8 mouse cellular contexts compared by ENCODE assay signal in the genomic region with DNA sequence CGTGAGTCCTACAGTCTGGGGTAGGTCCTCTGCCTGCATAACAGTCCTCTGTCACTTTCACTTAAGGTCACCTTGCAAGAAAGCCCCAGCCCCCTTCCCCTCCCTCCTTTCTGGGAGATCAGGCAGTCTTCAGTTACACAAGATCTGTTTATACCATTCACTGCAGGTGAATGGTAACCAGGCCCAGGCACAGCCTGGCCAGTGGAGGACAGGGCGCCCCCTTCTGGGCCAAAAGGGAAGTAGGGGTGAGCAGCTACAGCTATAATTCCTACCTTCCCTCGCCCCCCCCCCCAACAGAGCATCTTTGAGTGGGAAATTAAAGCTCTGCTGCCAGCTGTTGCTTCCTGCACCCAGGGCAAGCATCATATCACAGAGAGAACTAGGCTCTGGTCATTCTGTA. TPM values are rescaled to one million over a fixed set of nuclear protein-coding genes. Genes with fewer than 3 reads are reported as not detected.
A peak's percentile ranks its signal among the peaks of the same experiment; 100 is the strongest.
DNase-seq lines count a peak whose midpoint lies in the region; ATAC-seq and TF ChIP-seq lines count a peak whose summit lies in the region.
"Had no signal": no experiment of that assay in that cellular context is flagged by ENCODE, and none has a peak within 500 bp of the region (broad histone marks: within the 10 kb centered on the region; RNA-seq: fewer than 3 reads in every experiment).

No protein-coding gene starts in this region.

- ATAC-seq in intestine, postnatal 0 days: 0 out of 2 replicates have a peak, but pooled peaks have one; percentile 34
- ATAC-seq in intestine, embryonic 15.5 days: no peak
- peak; percentile 68; the same call in 1 of the 2 replicates for ATAC-seq in granulocyte monocyte progenitor cell, adult 5-6 weeks (replicated peaks; ENCODE audit: poor library complexity, severe bottlenecking)

- H3K9me3 ChIP-seq in intestine, postnatal 0 days (ENCODE audit: control insufficient read depth): no peaks in the 10 kb centered on the region
- no peaks in the 10 kb centered on the region for H3K9me3 ChIP-seq in intestine, embryonic 15.5 days

- no peaks in the 10 kb centered on the region for H3K4me1 ChIP-seq in intestine, postnatal 0 days (replicated peaks; ENCODE audit: control insufficient read depth, insufficient read depth, low read length)
- H3K4me1 ChIP-seq in intestine, embryonic 15.5 days (replicated peaks): no peaks in the 10 kb centered on the region
- H3K4me1 ChIP-seq in thymus, adult 2 months (replicated peaks; ENCODE audit: control insufficient read depth, insufficient read depth, low read length): no peaks in the 10 kb centered on the region

- no peak overlapping the region for H3K4me2 ChIP-seq in intestine, postnatal 0 days (replicated peaks; ENCODE audit: low read depth)
- no peak overlapping the region for H3K4me2 ChIP-seq in intestine, embryonic 15.5 days (replicated peaks)

- intact Hi-C loops in heart, postnatal 25 days (cut with DNase I): no loop called here

- no peak overlapping the region for H3K27ac ChIP-seq in intestine, postnatal 0 days (ENCODE audit: low read depth, low read length)
- no peak overlapping the region for H3K27ac ChIP-seq in intestine, embryonic 15.5 days
- H3K27ac ChIP-seq in thymus, adult 2 months (ENCODE audit: control insufficient read depth, insufficient read depth, low read length): no peak overlapping the region

- no peak overlapping the region for H3K4me3 ChIP-seq in intestine, postnatal 0 days (ENCODE audit: low read depth, low read length)
- no peak overlapping the region for H3K4me3 ChIP-seq in intestine, embryonic 15.5 days (replicated peaks)
- H3K4me3 ChIP-seq in thymus, adult 2 months (ENCODE audit: control insufficient read depth, insufficient read depth, low read length): no peak overlapping the region

- no peak for TF ChIP-seq POLR2A in thymus, adult 2 months (IDR thresholded peaks at IDR 0.05; ENCODE audit: control insufficient read depth, extremely low read depth, insufficient read depth, low read length, poor library complexity)

- no peaks in the 10 kb centered on the region for H3K36me3 ChIP-seq in intestine, postnatal 0 days (ENCODE audit: control insufficient read depth, insufficient read depth)
- H3K36me3 ChIP-seq in intestine, embryonic 15.5 days: no peaks in the 10 kb centered on the region
- no peaks in the 10 kb centered on the region for H3K36me3 ChIP-seq in thymus, adult 2 months (ENCODE audit: control insufficient read depth, insufficient read depth, low read length)

- H3K9ac ChIP-seq in intestine, postnatal 0 days (ENCODE audit: low read depth, low read length): no peak overlapping the region
- no peak overlapping the region for H3K9ac ChIP-seq in intestine, embryonic 15.5 days

- 64% methylated on average over 3 of the region's 3 CpGs for WGBS in intestine, postnatal 0 days
- 53% methylated on average over 3 of the region's 3 CpGs for WGBS in intestine, embryonic 15.5 days
- WGBS in thymus, adult 2 months: 74% methylated on average over 3 of the region's 3 CpGs

- DNase-seq in thymus, adult 2 months: peak; percentile 42
- no peak for DNase-seq in thymus, adult 18-20 months
- DNase-seq in right cerebral cortex, adult 2 months (ENCODE audit: low spot score in 2 of 2): no peak
- DNase-seq in heart, postnatal 25 days (ENCODE audit: low spot score): no peak

- no peaks in the 10 kb centered on the region; the same call in 1 of the 2 replicates for H3K27me3 ChIP-seq in intestine, postnatal 0 days (replicated peaks; ENCODE audit: control insufficient read depth, insufficient read depth, low read length)
- no peaks in the 10 kb centered on the region for H3K27me3 ChIP-seq in intestine, embryonic 15.5 days (replicated peaks)
- no peaks in the 10 kb centered on the region for H3K27me3 ChIP-seq in thymus, adult 2 months (ENCODE audit: control insufficient read depth, insufficient read depth, low read length)

- peak; percentile 62 for TF ChIP-seq CTCF in intestine, postnatal 0 days (IDR thresholded peaks at IDR 0.05; ENCODE audit: low read depth)
- peak; percentile 71; the same call in 1 of the 2 replicates for TF ChIP-seq CTCF in thymus, adult 2 months (IDR thresholded peaks at IDR 0.05; ENCODE audit: borderline replicate concordance, control insufficient read depth, extremely low read depth, insufficient read depth, low read length, poor library complexity)

RNA-seq across cellular contexts. Expression of a gene that starts 25.4 kb away (rescaled TPM):
- 0.34 TPM in 1 of 2 replicates, not detected in the other for polyA plus RNA-seq in intestine, postnatal 0 days (2015; fragmentation: Nextera tagmentation; extraction: Ambion mirVana)
- polyA plus RNA-seq in intestine, embryonic 15.5 days (2015; fragmentation: Nextera tagmentation; extraction: Ambion mirVana): not detected in 2 replicates
- polyA plus RNA-seq in thymus, adult 2 months (2012; rRNA removed): 0.31 and 0.62 TPM in 2 replicates
- total RNA-seq in granulocyte monocyte progenitor cell, adult 5-6 weeks (2014; fragmentation: Nextera tagmentation): not detected in 2 replicates
- total RNA-seq in granulocyte monocyte progenitor cell, adult 5-6 weeks (2017): not detected in 2 replicates
- total RNA-seq in heart, postnatal 25 days (2021): not detected
- total RNA-seq: heart, postnatal 36 days had no signal

RNA-seq across cellular contexts. Expression of a gene that starts 26.0 kb away (rescaled TPM):
- polyA plus RNA-seq in intestine, postnatal 0 days (2015; fragmentation: Nextera tagmentation; extraction: Ambion mirVana): 22.8 and 23.3 TPM in 2 replicates
- polyA plus RNA-seq in intestine, embryonic 15.5 days (2015; fragmentation: Nextera tagmentation; extraction: Ambion mirVana): 6.1 and 7.0 TPM in 2 replicates
- polyA plus RNA-seq in thymus, adult 2 months (2012; rRNA removed): 6.5 and 7.0 TPM in 2 replicates
- not detected in 2 replicates for total RNA-seq in granulocyte monocyte progenitor cell, adult 5-6 weeks (2014; fragmentation: Nextera tagmentation)
- total RNA-seq in granulocyte monocyte progenitor cell, adult 5-6 weeks (2017): not detected in 2 replicates
- 1 to 10 TPM; 1.4 to 2.1 TPM for total RNA-seq in heart, postnatal 25 days (2021)
